Mouse (Mus musculus): ENCODE data around the gene Mpg. TPM values are rescaled to one million over a fixed set of nuclear protein-coding genes. Genes with fewer than 3 reads are reported as not detected.

Mpg gene
- total RNA-seq, 2 experiments from 2014 or later: 17.5 to 19.1 TPM

- no peak for DNase-seq (ENCODE audit: extremely low spot score in 1 of 2, low spot score in 2 of 2)
- H3K4me3 ChIP-seq: no peak overlapping the region
- peak; percentile 9 for TF ChIP-seq CTCF (IDR thresholded peaks at IDR 0.05)
- no peak overlapping the region for H3K27ac ChIP-seq
- intact Hi-C loops (cut with DNase I): no loop called here
Observed at GRCm38 (mm10) chr11:32223297-32223967, 2.9 kb upstream of the Mpg start.

- no peak for TF ChIP-seq CTCF (IDR thresholded peaks at IDR 0.05)
- H3K4me3 ChIP-seq: no peak overlapping the region
- no peak for DNase-seq (ENCODE audit: extremely low spot score in 1 of 2, low spot score in 2 of 2)
- peak overlapping the region; percentile 60; the same call in 1 of the 2 replicates for H3K27ac ChIP-seq
- intact Hi-C loops (cut with DNase I): no loop called here
Observed at GRCm38 (mm10) chr11:32224468-32225139, 1.7 kb upstream of the Mpg start.

GRCm38 (mm10) chr11:32225222-32226104 is 842 bp upstream of the Mpg start:
- intact Hi-C loops (cut with DNase I): no loop called here
- no peak overlapping the region for H3K4me3 ChIP-seq
- TF ChIP-seq CTCF (IDR thresholded peaks at IDR 0.05): no peak
- DNase-seq (ENCODE audit: extremely low spot score in 1 of 2, low spot score in 2 of 2): no peak
- peak overlapping the region; percentile 60 for H3K27ac ChIP-seq

DNA sequence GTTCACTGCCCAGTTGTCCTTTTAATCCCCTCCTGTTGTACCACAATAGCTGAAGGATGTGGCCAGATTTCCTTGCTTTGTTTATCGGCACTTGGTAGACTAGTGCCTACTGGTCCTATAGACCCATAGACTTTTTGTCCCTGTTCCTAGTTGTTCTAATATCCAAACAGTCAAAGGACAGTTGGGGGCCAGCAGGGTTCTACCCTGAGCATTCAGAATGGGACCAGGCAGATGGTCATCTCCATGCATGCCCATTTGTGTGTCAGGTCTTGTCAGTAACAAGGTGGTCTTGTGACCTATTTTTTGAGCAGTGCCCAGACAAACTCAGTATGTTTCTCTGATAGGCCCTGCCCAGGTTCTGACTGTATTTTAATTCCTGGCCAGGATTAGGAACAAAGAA is 736 bp downstream of the Mpg start:
- Histone ChIP-seq H3K27ac (peak overlapping the region; percentile 93), H3K4me3 (peak overlapping the region; percentile 81)
- intact Hi-C loops (cut with DNase I): no loop called here
- no peak for TF ChIP-seq CTCF (IDR thresholded peaks at IDR 0.05)
- DNase-seq (ENCODE audit: extremely low spot score in 1 of 2, low spot score in 2 of 2): no peak

- no peak for TF ChIP-seq CTCF (IDR thresholded peaks at IDR 0.05)
- no peak overlapping the region for H3K4me3 ChIP-seq
- no peak for DNase-seq (ENCODE audit: extremely low spot score in 1 of 2, low spot score in 2 of 2)
- H3K27ac ChIP-seq: peak overlapping the region; percentile 93
- intact Hi-C loops (cut with DNase I): no loop called here
Observed at GRCm38 (mm10) chr11:32227555-32227954, 1.2 kb downstream of the Mpg start.

- no peak for TF ChIP-seq CTCF (IDR thresholded peaks at IDR 0.05)
- H3K27ac ChIP-seq: no peak overlapping the region
- no peak for DNase-seq (ENCODE audit: extremely low spot score in 1 of 2, low spot score in 2 of 2)
- intact Hi-C loops (cut with DNase I): no loop called here
- H3K4me3 ChIP-seq: no peak overlapping the region
Observed at GRCm38 (mm10) chr11:32228292-32228845, 2.1 kb downstream of the Mpg start.

DNA sequence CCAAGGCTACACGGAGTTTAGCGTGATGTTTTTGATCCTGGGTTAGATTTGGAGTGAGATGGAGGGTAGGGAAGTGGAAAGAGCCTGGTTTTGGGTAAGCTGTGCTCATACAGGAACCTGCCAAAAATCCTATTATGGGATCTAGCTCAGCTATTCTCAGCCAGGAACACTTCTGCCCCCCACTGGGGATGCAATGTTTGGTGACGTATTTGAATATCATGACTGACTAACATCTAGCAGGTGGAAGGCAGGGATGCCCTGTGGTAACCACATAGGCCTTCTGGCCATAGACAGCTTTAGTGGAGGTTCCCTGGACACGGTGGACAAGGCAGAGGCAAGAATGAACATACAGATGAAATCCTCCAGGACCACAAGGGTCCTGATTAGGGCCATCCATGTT is 3.9 kb downstream of the Mpg start:
- TF ChIP-seq CTCF (IDR thresholded peaks at IDR 0.05): peak; percentile 41
- H3K4me3 ChIP-seq: no peak overlapping the region
- peak overlapping the region; percentile 73 for H3K27ac ChIP-seq
- intact Hi-C loops (cut with DNase I): no loop called here
- DNase-seq (ENCODE audit: extremely low spot score in 1 of 2, low spot score in 2 of 2): peak in 1 of 2 experiments; percentile 59

GRCm38 (mm10) chr11:32231125-32231524 is 4.8 kb downstream of the Mpg start:
- DNase-seq (ENCODE audit: extremely low spot score in 1 of 2, low spot score in 2 of 2): no peak
- H3K4me3 ChIP-seq: no peak overlapping the region
- intact Hi-C loops (cut with DNase I): no loop called here
- TF ChIP-seq CTCF (IDR thresholded peaks at IDR 0.05): no peak
- H3K27ac ChIP-seq: peak overlapping the region; percentile 73

DNA sequence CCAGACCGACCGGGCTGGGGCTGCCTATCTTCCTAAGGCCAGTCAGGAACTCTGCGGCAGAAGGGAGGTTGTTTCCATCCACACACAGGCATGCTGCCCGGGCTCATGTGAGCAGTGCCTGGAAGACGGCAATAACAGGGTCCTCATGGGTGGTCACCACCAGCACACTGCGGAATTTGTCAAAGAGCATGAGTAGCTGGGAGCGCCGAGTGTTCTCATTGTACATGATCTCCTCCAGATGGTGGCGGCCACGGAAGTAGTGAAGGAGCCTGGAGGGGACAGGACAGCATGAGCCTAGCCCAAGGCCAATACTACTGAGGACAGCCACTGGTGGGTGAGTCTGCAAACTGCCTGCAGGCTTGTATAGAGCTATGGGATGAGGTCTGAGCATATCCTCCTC is 6.5 kb downstream of the Mpg start:
- no peak overlapping the region for H3K4me3 ChIP-seq
- DNase-seq (ENCODE audit: extremely low spot score in 1 of 2, low spot score in 2 of 2): no peak
- intact Hi-C loops (cut with DNase I): no loop called here
- no peak for TF ChIP-seq CTCF (IDR thresholded peaks at IDR 0.05)
- H3K27ac ChIP-seq: no peak overlapping the region

GRCm38 (mm10) chr11:32233895-32234294 is 7.6 kb downstream of the Mpg start:
- TF ChIP-seq CTCF (IDR thresholded peaks at IDR 0.05): no peak
- Histone ChIP-seq H3K27ac (peak overlapping the region; percentile 24; the same call in 1 of the 2 replicates), H3K4me3 (no peak overlapping the region)
- intact Hi-C loops (cut with DNase I): no loop called here
- no peak for DNase-seq (ENCODE audit: extremely low spot score in 1 of 2, low spot score in 2 of 2)

GRCm38 (mm10) chr11:32234816-32235485 is 8.6 kb downstream of the Mpg start:
- Histone ChIP-seq H3K27ac (peak overlapping the region; percentile 73), H3K4me3 (no peak overlapping the region)
- TF ChIP-seq CTCF (IDR thresholded peaks at IDR 0.05): no peak
- DNase-seq (ENCODE audit: extremely low spot score in 1 of 2, low spot score in 2 of 2): no peak
- intact Hi-C loops (cut with DNase I): no loop called here
